Mouse (Mus musculus) liver, embryonic 11.5 days (tissue): ENCODE data around the gene Ipcef1. TPM values are rescaled to one million over a fixed set of nuclear protein-coding genes. Genes with fewer than 3 reads are reported as not detected.

Source experiments
- ATAC-seq: fragments of 200-750 bp; cut with Nextera tagmentation; replicated peaks from 2 replicates; pipeline ENCODE4 v1.8.0; 2017; ENCODE audit warnings: moderate number of reproducible peaks, mild to moderate bottlenecking, moderate TSS enrichment, moderate library complexity; ENCODE audit not compliant: low FRiP score
- DNase-seq: peaks from one replicate; pipeline ENCODE4 v3.0.0-alpha.2; 2017; ENCODE audit warnings: low spot score
- H3K27ac ChIP-seq: fragments of 300-500 bp; sonication (generic); 2 replicates; pipeline ENCODE4 v1.5.1; 2014; ENCODE audit warnings: mild to moderate bottlenecking, low read depth, low read length, control low read depth
- H3K27me3 ChIP-seq: fragments of 300-500 bp; sonication (generic); replicated peaks from 2 replicates; pipeline ENCODE4 v1.6.1; 2014; ENCODE audit warnings: low read length, mixed read lengths; ENCODE audit not compliant: control insufficient read depth, insufficient read depth
- H3K36me3 ChIP-seq: fragments of 300-500 bp; sonication (generic); 2 replicates; pipeline ENCODE4 v1.6.1; 2014; ENCODE audit warnings: mild to moderate bottlenecking, low read length, moderate library complexity, mixed read lengths; ENCODE audit not compliant: control insufficient read depth, insufficient read depth
- H3K4me1 ChIP-seq: fragments of 300-500 bp; sonication (generic); replicated peaks from 2 replicates; pipeline ENCODE4 v1.6.1; 2014; ENCODE audit warnings: low read length, mixed read lengths; ENCODE audit not compliant: control insufficient read depth, insufficient read depth
- H3K4me2 ChIP-seq: fragments of 300-500 bp; sonication (generic); 2 replicates; pipeline ENCODE4 v1.6.1; 2014; ENCODE audit warnings: mild to moderate bottlenecking, control low read depth, moderate library complexity
- H3K4me3 ChIP-seq: fragments of 300-500 bp; sonication (generic); 2 replicates; pipeline ENCODE4 v1.5.1; 2014; ENCODE audit warnings: low read depth, low read length, control low read depth
- H3K9ac ChIP-seq: fragments of 300-500 bp; sonication (generic); 2 replicates; pipeline ENCODE4 v1.6.1; 2014; ENCODE audit warnings: low read depth, low read length, control low read depth
- H3K9me3 ChIP-seq: fragments of 300-500 bp; sonication (generic); 2 replicates; pipeline ENCODE4 v1.6.1; 2016; ENCODE audit warnings: low read length, inconsistent platforms, mixed read lengths; ENCODE audit not compliant: control insufficient read depth
- WGBS: fragments of 180-500 bp; shearing (Covaris S2); extraction: QIAGEN DNeasy Blood & Tissue Kit; methylation state at CpG from one replicate; pipeline ENCODE4 v1.1.7; 2014; 5-methylcytosine and 5-hydroxymethylcytosine counted together
- polyA plus RNA-seq: library from polyadenylated mRNA; unstranded; fragments of >200 nt; fragmentation: Nextera tagmentation; extraction: Ambion mirVana; gene quantifications from 2 replicates; pipeline ENCODE4 v1.2.1, GENCODE M21; 2014

The Ipcef1 gene
- 0.47 and 0.53 TPM in 2 replicates for polyA plus RNA-seq

DNA sequence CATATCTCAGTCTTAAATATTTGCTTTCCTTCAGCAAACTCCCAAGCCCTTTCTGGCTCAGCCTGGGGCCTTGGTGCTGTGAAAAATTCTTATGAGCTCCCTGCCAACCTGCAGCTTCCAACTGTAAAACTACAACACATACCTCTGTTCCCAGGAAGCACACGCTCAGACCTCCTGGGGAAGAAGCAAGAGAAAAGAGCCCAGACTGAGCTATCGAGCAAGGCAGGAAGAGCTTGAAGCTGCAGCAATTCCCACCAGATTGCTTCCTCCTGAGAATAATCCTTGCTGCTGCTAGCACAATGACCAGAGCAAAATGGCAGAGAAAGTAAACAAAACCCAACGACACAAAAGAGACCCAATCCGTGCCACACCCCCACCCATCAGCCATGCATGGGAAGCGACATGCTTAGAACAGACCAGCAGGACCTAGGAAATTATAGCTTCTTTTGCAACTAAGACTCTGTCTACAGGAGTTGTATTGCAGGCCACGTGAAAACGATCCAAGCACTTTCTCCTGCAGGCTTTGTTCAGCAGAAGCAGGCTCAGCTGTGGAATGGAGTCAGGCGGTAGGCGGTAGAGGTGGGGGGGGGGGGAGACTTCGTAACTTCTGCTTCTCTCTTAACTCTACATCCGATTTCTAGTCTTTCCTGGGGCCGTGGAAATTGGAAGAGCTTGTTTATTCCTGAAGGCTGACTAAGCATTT, at the start of gene Ipcef1:
Ipcef1 (minus strand) TSS at position 164 of the 703 bp plus-strand sequence.
- Histone ChIP-seq H3K27me3 (no peaks in the 10 kb centered on the region), H3K36me3 (no peaks in the 10 kb centered on the region), H3K9me3 (no peaks in the 10 kb centered on the region), H3K9ac (no peak within 1 kb of the TSS), H3K27ac (no peak within 1 kb of the TSS), H3K4me2 (no peak within 1 kb of the TSS), H3K4me3 (no peak within 1 kb of the TSS), H3K4me1 (no peaks in the 10 kb centered on the region)
- WGBS, result 37% methylated on average over 12 of the region's 12 CpGs
- ATAC-seq (no peak), DNase-seq (no peak)

DNA sequence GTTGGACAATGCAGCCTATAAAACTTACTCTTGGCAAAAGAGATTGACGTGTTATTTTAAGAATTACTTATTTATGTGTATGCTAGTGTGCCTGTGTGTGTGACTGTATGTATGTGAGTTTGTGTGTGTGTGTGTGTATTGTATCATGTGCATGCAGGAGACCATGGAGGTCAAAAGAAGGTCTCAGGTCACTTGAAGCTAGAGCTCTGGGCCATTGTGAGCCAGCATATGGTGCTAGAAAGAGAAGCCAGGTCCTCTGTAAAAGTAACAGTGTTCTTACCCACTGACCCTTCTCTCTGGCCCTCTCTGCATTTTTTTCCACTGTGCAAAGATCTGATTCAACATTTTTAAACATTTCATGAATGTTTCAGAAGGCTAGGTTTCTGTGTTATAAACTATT, 25.7 kb upstream of the Ipcef1 start:
- no peak for ATAC-seq
- no peak overlapping the region for H3K9ac ChIP-seq
- WGBS, result 80% methylated on average over 1 of the region's 1 CpGs

DNA sequence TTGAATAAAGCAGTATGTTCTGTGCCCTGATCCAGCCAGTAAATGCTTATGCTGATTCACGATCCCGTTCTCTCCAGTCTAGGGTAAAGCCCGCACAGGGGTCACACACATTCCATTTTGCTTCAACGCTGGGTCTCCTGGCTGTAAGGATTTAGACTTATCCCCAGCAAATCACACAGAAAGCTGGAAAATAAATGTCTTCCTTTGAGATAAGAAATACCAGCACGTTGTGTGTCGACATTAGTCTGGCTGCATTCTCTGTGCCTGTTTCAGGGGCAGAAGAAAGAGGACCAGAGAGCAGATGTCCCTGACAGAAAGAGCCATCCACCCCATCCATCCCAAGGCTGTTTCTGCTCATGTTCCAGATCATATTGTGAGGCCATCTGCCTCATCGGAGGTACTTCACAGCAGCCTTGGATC, 25.1 kb upstream of the Ipcef1 start:
- WGBS, result 54% methylated on average over 7 of the region's 7 CpGs
- H3K9ac ChIP-seq, result no peak overlapping the region
- no peak for DNase-seq
- no peaks in the 10 kb centered on the region for H3K9me3 ChIP-seq
- H3K36me3 ChIP-seq, result no peaks in the 10 kb centered on the region
- H3K4me2 ChIP-seq, result no peak overlapping the region
- H3K27ac ChIP-seq, result no peak overlapping the region
- ATAC-seq, result no peak
- H3K4me1 ChIP-seq, result no peaks in the 10 kb centered on the region
- H3K4me3 ChIP-seq, result no peak overlapping the region
- H3K27me3 ChIP-seq, result no peaks in the 10 kb centered on the region

More for the DNA sequence above, 25.7 kb upstream of the Ipcef1 start:
- Histone ChIP-seq H3K4me2 (no peak overlapping the region), H3K4me3 (no peak overlapping the region), H3K27ac (no peak overlapping the region), H3K27me3 (no peaks in the 10 kb centered on the region), H3K9me3 (no peaks in the 10 kb centered on the region), H3K36me3 (no peaks in the 10 kb centered on the region), H3K4me1 (no peaks in the 10 kb centered on the region)
- no peak for DNase-seq

DNA sequence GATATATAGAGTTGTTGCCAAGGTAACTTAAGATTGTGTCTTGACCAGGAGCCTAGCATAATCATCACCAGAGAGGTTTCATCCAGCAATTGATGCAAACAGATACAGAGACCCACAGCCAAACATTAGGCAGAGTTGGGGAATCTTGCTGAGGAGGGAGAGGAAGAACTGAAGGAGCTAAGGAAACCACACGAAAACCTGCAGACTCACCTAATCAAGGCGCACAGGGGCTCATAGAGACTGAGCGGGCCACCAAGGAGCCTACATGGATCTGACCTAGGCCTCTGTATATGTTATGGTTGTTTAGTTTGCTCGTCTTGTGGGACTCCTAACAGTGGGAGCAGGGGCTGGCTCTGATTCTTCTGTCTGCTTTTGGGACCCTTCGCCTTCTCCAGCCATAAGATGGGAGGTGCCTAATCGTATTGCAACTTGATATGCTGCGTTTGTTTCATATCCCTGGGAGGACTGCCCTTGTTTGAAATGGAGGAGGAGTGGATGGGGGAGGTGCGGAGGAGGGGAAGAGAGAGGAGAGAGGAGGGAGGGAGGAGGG, 24.5 kb upstream of the Ipcef1 start:
- no peak for DNase-seq
- Histone ChIP-seq H3K27me3 (no peaks in the 10 kb centered on the region), H3K4me2 (no peak overlapping the region), H3K36me3 (no peaks in the 10 kb centered on the region), H3K9me3 (no peaks in the 10 kb centered on the region), H3K9ac (no peak overlapping the region), H3K27ac (no peak overlapping the region), H3K4me3 (no peak overlapping the region), H3K4me1 (no peaks in the 10 kb centered on the region)
- 48% methylated on average over 7 of the region's 8 CpGs for WGBS
- no peak for ATAC-seq

DNA sequence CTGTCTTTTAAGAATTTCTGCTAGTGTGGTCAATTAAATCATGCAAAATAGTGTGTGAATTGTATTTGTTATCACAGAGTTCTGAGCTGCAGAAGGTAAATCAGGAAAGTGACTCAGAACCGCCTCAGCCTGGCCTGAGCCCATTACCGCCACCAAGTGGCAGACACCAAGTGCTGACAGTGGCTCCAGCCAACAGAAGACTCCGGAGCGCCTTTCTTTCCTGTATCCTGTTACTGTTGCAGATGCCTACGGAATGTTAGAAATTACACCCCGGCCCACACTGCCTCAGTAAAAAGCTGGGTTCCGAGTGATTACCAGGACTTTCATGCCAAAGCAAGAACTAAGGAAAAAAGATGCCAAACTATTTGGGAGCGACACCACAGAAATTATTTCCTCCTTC, 23.9 kb upstream of the Ipcef1 start:
- no peak overlapping the region for H3K9ac ChIP-seq
- no peaks in the 10 kb centered on the region for H3K36me3 ChIP-seq
- no peak overlapping the region for H3K27ac ChIP-seq
- no peak overlapping the region for H3K4me3 ChIP-seq
- no peaks in the 10 kb centered on the region for H3K4me1 ChIP-seq
- ATAC-seq, result no peak; the same call in 1 of the 2 replicates
- H3K27me3 ChIP-seq, result no peaks in the 10 kb centered on the region
- DNase-seq, result peak; percentile 35
- WGBS, result 15% methylated on average over 8 of the region's 8 CpGs
- H3K4me2 ChIP-seq, result no peak overlapping the region
- no peaks in the 10 kb centered on the region for H3K9me3 ChIP-seq

DNA sequence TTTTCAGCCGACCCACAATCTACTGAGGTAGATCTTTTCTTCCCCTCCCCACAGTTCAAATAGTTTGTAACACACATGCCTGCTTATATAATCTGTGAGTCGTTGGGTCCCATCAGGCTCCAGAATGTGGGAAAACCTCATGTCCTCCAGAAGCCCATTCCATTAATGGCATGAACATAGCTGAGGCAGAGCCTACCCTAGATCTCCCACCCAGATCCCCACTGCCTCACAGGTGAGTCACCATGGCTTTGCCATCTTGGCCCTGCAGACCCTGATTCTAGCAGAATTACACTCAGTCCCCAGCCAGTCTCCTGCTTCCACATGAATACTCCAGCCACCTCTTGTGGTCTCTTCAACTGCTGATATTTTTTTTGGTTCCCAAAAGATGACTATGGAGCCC, 23.4 kb upstream of the Ipcef1 start:
- no peak overlapping the region for H3K27ac ChIP-seq
- ATAC-seq (no peak), DNase-seq (no peak)
- 90% methylated on average over 2 of the region's 2 CpGs for WGBS
- no peaks in the 10 kb centered on the region for H3K9me3 ChIP-seq
- no peaks in the 10 kb centered on the region for H3K36me3 ChIP-seq
- no peak overlapping the region for H3K4me2 ChIP-seq
- H3K4me3 ChIP-seq, result no peak overlapping the region
- no peak overlapping the region for H3K9ac ChIP-seq
- no peaks in the 10 kb centered on the region for H3K4me1 ChIP-seq
- no peaks in the 10 kb centered on the region for H3K27me3 ChIP-seq

DNA sequence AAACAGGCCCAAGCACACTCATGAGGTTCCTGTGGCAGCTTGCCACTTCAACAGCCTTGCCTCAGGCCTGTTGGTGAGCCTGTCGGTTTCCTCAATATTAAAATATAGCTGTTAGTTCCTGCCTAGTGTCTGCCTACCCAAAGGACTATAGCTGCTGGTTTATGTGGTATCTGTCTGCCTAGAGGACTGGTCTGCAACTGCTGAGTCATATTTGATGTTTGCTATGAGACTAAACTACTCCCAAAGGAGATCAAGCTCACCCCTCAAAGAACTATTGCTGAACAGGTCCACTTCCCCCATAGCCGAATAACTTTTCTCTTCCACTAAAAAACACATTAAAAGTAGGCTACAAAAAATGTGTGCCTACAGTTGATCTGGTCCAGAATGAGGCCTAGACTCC, 22.0 kb upstream of the Ipcef1 start:
- no peak for DNase-seq
- WGBS, result 86% methylated on average over 2 of the region's 2 CpGs
- no peaks in the 10 kb centered on the region for H3K27me3 ChIP-seq
- no peak overlapping the region for H3K9ac ChIP-seq
- no peaks in the 10 kb centered on the region for H3K4me1 ChIP-seq
- no peak overlapping the region for H3K27ac ChIP-seq
- H3K4me2 ChIP-seq, result no peak overlapping the region
- no peak overlapping the region for H3K4me3 ChIP-seq
- no peak for ATAC-seq
- H3K36me3 ChIP-seq, result no peaks in the 10 kb centered on the region
- H3K9me3 ChIP-seq, result no peaks in the 10 kb centered on the region

DNA sequence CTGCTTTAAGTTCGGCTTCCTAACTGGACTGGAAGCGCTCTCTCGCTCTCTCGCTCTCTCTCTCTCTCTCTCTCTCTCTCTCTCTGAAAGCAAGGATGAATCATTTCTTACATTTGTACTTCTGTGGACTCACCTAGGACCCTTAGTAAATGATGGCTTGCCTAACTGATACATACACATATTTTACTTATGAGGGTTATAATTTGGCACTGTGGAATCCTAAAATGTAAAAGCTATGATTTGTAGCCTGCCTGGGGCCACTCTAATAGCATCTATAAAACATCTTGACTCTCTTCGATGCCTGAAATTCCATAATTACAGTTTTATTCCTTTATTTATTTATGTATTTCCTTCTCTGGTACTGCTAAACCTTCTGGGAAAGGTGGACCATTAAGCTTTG, 18.6 kb upstream of the Ipcef1 start:
- H3K27ac ChIP-seq, result no peak overlapping the region
- no peak overlapping the region for H3K4me2 ChIP-seq
- no peaks in the 10 kb centered on the region for H3K36me3 ChIP-seq
- ATAC-seq (no peak), DNase-seq (no peak)
- no peak overlapping the region for H3K9ac ChIP-seq
- WGBS, result 83% methylated on average over 5 of the region's 5 CpGs
- H3K9me3 ChIP-seq, result no peaks in the 10 kb centered on the region
- no peaks in the 10 kb centered on the region for H3K27me3 ChIP-seq
- no peak overlapping the region for H3K4me3 ChIP-seq
- H3K4me1 ChIP-seq, result no peaks in the 10 kb centered on the region
